Mouse (Mus musculus): ENCODE data around the gene 4931409K22Rik.
"Not testable (repeated sequence)": the region's sequence is repeated elsewhere in the genome, so short reads cannot be mapped to it uniquely, and the experiment has no call there.

4931409K22Rik gene

GRCm38 (mm10) chr5:24593230-24593629 lies 36.6 kb upstream of the 4931409K22Rik start:
- DNase-seq (ENCODE audit: low spot score in 2 of 2) = no peak

- DNase-seq (ENCODE audit: low spot score in 2 of 2) = no peak
Measured at GRCm38 (mm10) chr5:24592471-24593160, 36.0 kb upstream of the 4931409K22Rik start.

GRCm38 (mm10) chr5:24591796-24592470 lies 35.3 kb upstream of the 4931409K22Rik start:
- DNase-seq (ENCODE audit: low spot score in 2 of 2) = no peak

DNA sequence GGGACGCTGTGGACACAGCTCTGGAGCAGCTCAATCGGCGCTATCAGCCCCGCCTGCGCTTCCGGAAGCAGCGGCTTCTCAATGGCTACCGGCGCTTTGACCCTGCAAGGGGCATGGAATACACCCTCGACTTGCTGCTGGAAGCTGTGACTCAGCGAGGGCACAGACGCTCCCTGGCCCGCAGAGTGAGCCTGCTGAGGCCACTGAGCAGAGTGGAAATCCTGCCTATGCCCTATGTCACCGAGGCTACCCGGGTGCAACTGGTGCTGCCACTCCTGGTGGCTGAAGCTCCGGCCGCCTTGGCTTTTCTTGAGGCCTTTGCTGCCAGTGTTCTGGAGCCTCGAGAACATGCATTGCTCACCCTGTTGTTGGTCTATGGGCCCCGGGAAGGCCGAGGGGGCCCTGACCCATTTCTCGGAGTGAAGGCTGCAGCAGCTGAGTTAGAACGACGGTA lies 34.7 kb upstream of the 4931409K22Rik start:
- DNase-seq (ENCODE audit: low spot score in 2 of 2) = no peak

GRCm38 (mm10) chr5:24589511-24590500 lies 33.2 kb upstream of the 4931409K22Rik start:
- DNase-seq (ENCODE audit: low spot score in 2 of 2) = no peak

DNA sequence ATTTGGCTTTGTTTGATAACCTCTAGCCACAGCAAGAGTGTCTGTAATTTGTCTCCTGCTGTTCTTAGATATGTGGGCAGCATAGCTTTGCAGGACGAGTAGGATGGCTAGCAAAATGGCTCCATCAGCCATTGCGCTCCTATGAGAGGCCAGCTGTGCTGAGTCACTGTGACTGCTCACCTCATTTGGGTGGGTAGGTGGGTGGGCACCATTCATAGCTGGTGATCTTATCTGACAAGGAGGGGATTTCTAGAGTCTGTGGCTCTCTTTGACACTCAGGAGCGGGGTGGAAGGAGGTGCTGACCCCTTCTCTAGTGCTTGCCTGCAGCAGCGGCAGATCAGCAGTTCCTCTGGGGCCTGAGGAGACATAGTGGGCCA lies 30.6 kb upstream of the 4931409K22Rik start:
- DNase-seq (ENCODE audit: low spot score in 2 of 2) = no peak

- peak; percentile 57 to 79 for DNase-seq (ENCODE audit: low spot score in 2 of 2)
Measured at GRCm38 (mm10) chr5:24586547-24587199, 30.1 kb upstream of the 4931409K22Rik start, which contains the start of gene Chpf2. Gene Chpf2 (plus strand): TSS chr5:24586741.

DNA sequence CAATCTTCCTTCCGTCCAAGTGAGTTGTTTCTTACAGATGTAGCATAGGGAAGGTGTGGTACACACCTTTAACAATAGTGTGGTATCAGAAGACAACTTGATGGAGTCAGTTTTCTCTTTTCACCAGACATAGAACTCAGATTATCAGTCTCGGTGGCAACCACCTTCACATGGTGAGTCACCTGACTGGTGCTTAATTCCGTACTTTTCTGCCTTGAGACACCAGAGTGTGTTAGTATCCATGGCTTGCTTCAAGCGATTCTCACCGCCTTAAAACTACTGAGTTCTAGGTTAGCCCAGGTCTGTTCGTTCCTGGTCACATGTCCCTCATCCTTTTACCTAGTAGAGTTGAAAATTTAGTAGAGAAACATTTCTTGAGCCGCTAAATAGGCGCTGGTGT lies 29.5 kb upstream of the 4931409K22Rik start:
- DNase-seq (ENCODE audit: low spot score in 2 of 2) = no peak

DNA sequence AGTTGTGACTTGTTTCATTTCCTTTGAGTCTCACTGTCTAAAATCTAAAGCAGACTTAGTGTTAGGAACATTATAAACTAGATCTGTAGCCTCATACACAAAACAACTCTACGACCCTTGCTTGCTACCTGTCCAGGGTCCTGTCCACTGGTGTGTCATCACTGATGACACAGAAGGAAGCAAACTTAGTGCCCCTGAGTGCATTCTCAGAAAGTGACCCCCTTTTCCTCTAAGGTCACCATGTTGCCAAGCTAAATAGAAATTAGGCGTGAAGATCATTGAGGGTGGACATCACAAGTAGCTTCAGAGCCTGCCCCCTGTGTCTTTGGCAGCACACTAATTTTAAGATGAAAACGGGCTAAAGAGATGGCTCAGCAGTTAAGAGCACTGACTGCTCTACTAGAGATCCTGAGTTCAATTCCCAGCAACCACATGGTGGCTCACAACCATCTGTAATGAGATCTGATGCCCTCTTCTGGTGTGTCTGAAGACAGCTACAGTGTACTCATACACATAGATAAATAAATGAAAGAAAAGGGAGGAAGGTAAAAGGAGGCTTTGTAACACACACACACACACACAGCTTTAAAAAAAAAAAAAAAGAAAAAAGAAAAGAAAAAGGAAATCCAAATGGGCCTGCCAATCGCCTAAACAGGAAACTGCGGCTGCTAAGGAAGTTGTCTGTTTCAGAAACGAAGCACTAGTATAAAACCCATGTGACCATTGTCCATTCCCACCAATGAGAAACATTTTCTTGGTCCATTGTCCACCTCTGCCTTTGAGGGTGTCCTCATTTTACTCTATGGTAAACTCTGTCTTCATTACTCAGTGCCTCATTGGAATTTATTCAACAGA lies 21.7 kb upstream of the 4931409K22Rik start:
- no peak for DNase-seq (ENCODE audit: low spot score in 2 of 2)

- peak; percentile 99 to 100 for DNase-seq (ENCODE audit: low spot score in 2 of 2)
Measured at GRCm38 (mm10) chr5:24577183-24577929, 20.7 kb upstream of the 4931409K22Rik start, which contains the start of gene Abcf2. Gene Abcf2 (minus strand): TSS chr5:24577467.

GRCm38 (mm10) chr5:24576801-24577182 lies 20.2 kb upstream of the 4931409K22Rik start:
- no peak for DNase-seq (ENCODE audit: low spot score in 2 of 2)

- DNase-seq (ENCODE audit: low spot score in 2 of 2) = no peak
Measured at GRCm38 (mm10) chr5:24575948-24576347, 19.3 kb upstream of the 4931409K22Rik start.

DNA sequence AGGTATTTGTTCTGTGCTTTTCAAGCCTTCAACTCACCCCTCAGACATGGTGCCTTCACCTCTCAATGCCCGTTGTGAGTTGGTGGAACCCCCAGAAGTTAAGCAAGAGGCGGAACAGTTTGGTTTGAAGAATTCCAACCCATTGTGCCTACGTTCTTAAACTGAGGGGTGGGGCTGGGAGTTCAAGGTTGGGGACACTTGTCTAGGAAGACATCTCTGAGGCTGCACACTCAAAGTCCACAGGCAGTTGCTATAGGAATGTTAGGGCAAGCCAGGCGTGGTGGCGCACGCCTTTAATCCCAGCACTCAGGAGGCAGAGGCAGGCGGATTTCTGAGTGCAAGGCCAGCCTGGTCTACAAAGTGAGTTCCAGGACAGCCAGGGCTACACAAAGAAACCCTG lies 1.3 kb downstream of the 4931409K22Rik start:
- DNase-seq (ENCODE audit: low spot score in 2 of 2) = not testable (repeated sequence)

DNA sequence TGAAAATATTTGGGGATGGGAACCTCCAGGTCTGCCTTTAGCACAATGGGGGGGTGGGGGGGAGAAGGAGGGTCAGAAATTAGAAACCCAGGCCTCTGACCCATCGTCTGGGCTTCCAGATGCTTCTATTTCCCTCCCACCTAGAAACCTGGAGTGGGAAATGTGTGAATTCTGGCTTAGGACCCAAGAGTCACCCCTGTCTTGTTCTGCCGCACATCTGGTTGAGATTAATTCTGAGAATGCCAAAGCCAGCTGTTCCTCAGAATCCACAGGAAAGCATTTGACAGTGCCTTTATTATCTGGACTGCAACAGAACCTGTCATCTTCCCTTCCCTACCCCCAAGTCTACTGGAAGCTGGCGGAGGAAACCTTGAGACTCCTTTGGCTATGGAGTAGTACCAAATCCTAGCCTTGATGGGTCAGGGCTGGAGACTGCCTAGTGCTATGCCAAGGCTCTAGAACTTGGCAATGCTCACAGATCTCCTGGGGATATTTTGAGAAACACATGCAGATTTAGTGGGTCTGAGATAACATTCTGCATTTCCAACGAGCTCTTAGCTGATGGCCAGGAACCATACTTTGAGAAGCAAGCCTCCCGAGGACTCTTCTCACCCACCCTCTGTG lies 2.9 kb downstream of the 4931409K22Rik start:
- no peak for DNase-seq (ENCODE audit: low spot score in 2 of 2)

DNA sequence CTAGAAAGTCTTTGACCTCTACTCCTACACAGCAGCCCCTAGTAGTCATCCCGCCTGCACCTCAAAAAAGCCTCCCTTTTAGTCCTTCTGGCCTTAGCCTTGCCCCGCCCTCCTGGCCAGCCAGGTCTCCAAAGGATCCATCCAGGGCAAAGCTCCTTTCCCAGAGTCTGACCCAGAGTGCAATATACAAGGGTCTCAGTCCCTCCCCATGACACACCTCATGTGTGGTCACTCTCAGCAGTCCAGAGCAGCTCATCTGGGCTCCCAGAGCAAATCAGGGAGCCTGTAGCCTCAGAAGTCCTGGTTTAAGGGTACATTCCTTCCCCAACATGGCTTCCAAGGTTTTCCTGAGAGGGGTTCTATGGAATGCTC lies 5.3 kb downstream of the 4931409K22Rik start:
- DNase-seq (ENCODE audit: low spot score in 2 of 2) = no peak

DNA sequence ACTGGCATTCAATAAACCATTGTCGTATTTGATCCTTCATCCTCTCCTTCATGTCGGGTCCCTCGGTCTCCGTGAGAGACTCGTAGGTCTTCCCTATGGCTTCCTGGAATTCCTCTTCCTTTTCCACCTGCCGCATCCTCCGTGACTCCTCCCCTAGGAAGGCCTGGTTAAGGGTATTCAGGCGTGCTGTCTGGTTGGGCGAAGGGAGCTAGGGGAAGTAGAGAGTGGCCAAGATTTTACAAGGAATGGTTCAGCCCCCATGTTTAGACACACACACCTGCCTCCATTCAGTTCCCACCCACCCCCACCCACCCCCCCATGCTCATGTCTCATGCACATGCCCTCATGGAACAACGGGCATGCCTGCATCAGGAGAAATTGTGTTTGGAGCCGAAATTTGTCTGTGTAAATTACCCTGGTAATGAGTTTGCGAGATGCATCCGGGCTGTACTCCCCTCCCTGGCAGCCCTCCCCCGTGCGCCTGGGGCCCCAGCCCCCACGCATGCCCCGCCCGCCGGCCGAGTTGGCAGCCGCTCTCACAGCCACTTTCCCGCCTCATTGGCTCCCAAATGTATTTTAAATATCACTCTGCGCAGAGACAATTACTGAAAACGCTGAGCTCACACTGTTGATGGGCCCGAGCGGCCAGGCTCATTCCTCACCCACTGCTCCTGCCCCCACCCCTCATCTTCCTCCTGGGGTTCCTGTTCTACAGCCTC lies 5.9 kb downstream of the 4931409K22Rik start:
- peak in 1 of 2 experiments; percentile 41 for DNase-seq (ENCODE audit: low spot score in 2 of 2)

- DNase-seq (ENCODE audit: low spot score in 2 of 2) = no peak
Measured at GRCm38 (mm10) chr5:24542643-24543042, 14.0 kb downstream of the 4931409K22Rik start.

GRCm38 (mm10) chr5:24541144-24541569 lies 15.5 kb downstream of the 4931409K22Rik start:
- DNase-seq (ENCODE audit: low spot score in 2 of 2) = no peak

Measured in urinary bladder, postnatal 36 days (tissue).